Mouse (Mus musculus) erythroblast, embryonic 14.5 days (primary cell): ENCODE measurements around the gene Iqck.

Experiments
- GATA1 ChIP-seq: IDR thresholded peaks from 2 replicates; pipeline ENCODE4 v1.6.1; 2012; ENCODE audit warnings: low read length, inconsistent platforms, mixed read lengths
- TAL1 ChIP-seq: IDR thresholded peaks from 3 replicates; pipeline ENCODE4 v1.6.1; 2012; ENCODE audit warnings: low read length, inconsistent platforms, mixed read lengths

- TF ChIP-seq GATA1 (no peak), TAL1 (no peak)
These were observed 31.9 kb downstream of the Iqck start for GRCm38 (mm10) chr7:118887303-118888055.
